Mouse (Mus musculus): ENCODE data around the gene Acp6.
"Not testable (repeated sequence)": the region's sequence is repeated elsewhere in the genome, so short reads cannot be mapped to it uniquely, and the experiment has no call there.

The Acp6 gene

GRCm38 (mm10) chr3:97158611-97159508 is at the start of gene Acp6:
Acp6 (plus strand) TSS chr3:97158777.
- peak; percentile 82 for DNase-seq (ENCODE audit: extremely low spot score, low read depth, low spot score)

- no peak for DNase-seq (ENCODE audit: extremely low spot score, low read depth, low spot score)
Measured at GRCm38 (mm10) chr3:97117511-97117910, 41.1 kb upstream of the Acp6 start.

- DNase-seq (ENCODE audit: extremely low spot score, low read depth, low spot score): no peak
Measured at GRCm38 (mm10) chr3:97118313-97118712, 40.3 kb upstream of the Acp6 start.

- peak; percentile 1 for DNase-seq (ENCODE audit: extremely low spot score, low read depth, low spot score)
Measured at GRCm38 (mm10) chr3:97124193-97124592, 34.4 kb upstream of the Acp6 start.

GRCm38 (mm10) chr3:97129410-97129809 is 29.2 kb upstream of the Acp6 start:
- no peak for DNase-seq (ENCODE audit: extremely low spot score, low read depth, low spot score)

- not testable (repeated sequence) for DNase-seq (ENCODE audit: extremely low spot score, low read depth, low spot score)
Measured at GRCm38 (mm10) chr3:97137666-97138065, 20.9 kb upstream of the Acp6 start.

- no peak for DNase-seq (ENCODE audit: extremely low spot score, low read depth, low spot score)
Measured at GRCm38 (mm10) chr3:97151092-97151491, 7.5 kb upstream of the Acp6 start.

- no peak for DNase-seq (ENCODE audit: extremely low spot score, low read depth, low spot score)
Measured at GRCm38 (mm10) chr3:97156431-97156830, 2.1 kb upstream of the Acp6 start.

GRCm38 (mm10) chr3:97157308-97157707 is 1.3 kb upstream of the Acp6 start:
- DNase-seq (ENCODE audit: extremely low spot score, low read depth, low spot score): no peak

GRCm38 (mm10) chr3:97157958-97158599 is 498 bp upstream of the Acp6 start:
- peak; percentile 52 for DNase-seq (ENCODE audit: extremely low spot score, low read depth, low spot score)

- DNase-seq (ENCODE audit: extremely low spot score, low read depth, low spot score): no peak
Measured at GRCm38 (mm10) chr3:97159509-97159850, 903 bp downstream of the Acp6 start.

GRCm38 (mm10) chr3:97159986-97160385 is 1.4 kb downstream of the Acp6 start:
- DNase-seq (ENCODE audit: extremely low spot score, low read depth, low spot score): no peak

GRCm38 (mm10) chr3:97160908-97161307 is 2.3 kb downstream of the Acp6 start:
- no peak for DNase-seq (ENCODE audit: extremely low spot score, low read depth, low spot score)

- no peak for DNase-seq (ENCODE audit: extremely low spot score, low read depth, low spot score)
Measured at GRCm38 (mm10) chr3:97161773-97162172, 3.2 kb downstream of the Acp6 start.

GRCm38 (mm10) chr3:97164477-97164876 is 5.9 kb downstream of the Acp6 start:
- DNase-seq (ENCODE audit: extremely low spot score, low read depth, low spot score): no peak

- DNase-seq (ENCODE audit: extremely low spot score, low read depth, low spot score): no peak
Measured at GRCm38 (mm10) chr3:97167126-97167525, 8.5 kb downstream of the Acp6 start.

- no peak for DNase-seq (ENCODE audit: extremely low spot score, low read depth, low spot score)
Measured at GRCm38 (mm10) chr3:97171531-97171930, 13.0 kb downstream of the Acp6 start.

- DNase-seq (ENCODE audit: extremely low spot score, low read depth, low spot score): no peak
Measured at GRCm38 (mm10) chr3:97172231-97172630, 13.7 kb downstream of the Acp6 start.

GRCm38 (mm10) chr3:97172632-97173031 is 14.1 kb downstream of the Acp6 start:
- DNase-seq (ENCODE audit: extremely low spot score, low read depth, low spot score): no peak

- DNase-seq (ENCODE audit: extremely low spot score, low read depth, low spot score): no peak
Measured at GRCm38 (mm10) chr3:97178885-97179284, 20.3 kb downstream of the Acp6 start.

- no peak for DNase-seq (ENCODE audit: extremely low spot score, low read depth, low spot score)
Measured at GRCm38 (mm10) chr3:97180527-97180926, 21.9 kb downstream of the Acp6 start.

GRCm38 (mm10) chr3:97183810-97184209 is 25.2 kb downstream of the Acp6 start:
- no peak for DNase-seq (ENCODE audit: extremely low spot score, low read depth, low spot score)

Measured in hindlimb bud, embryonic 11.5 days (tissue).